Mouse (Mus musculus): Measurements from ENCODE around the gene Tph1.

- TF ChIP-seq CTCF (IDR thresholded peaks at IDR 0.05; ENCODE audit: low read depth, low read length) (no peak), GATA1 (IDR thresholded peaks at IDR 0.05; ENCODE audit: borderline replicate concordance, low read length) (no peak), TAL1 (conservative IDR thresholded peaks at IDR 0.05; ENCODE audit: low read depth, low read length) (no peak), POLR2AphosphoS5 (IDR thresholded peaks at IDR 0.05; ENCODE audit: insufficient replicate concordance, low read depth, low read length) (no peak), GATA2 (IDR thresholded peaks at IDR 0.05; ENCODE audit: borderline replicate concordance, low read depth, low read length) (no peak)
Observed at GRCm38 (mm10) chr7:46597006-46597405, 75.3 kb downstream of the Tph1 start.

Data from G1E (cell line).